Mouse (Mus musculus) large intestine, adult 2 months (tissue): ENCODE measurements around the gene Dot1l. TPM values are rescaled to one million over a fixed set of nuclear protein-coding genes. Genes with fewer than 3 reads are reported as not detected.

Experiments used
- DNase-seq: peaks from one replicate; pipeline ENCODE4 v3.0.0-alpha.2; 2012; ENCODE audit warnings: low read depth, low spot score
- WGBS: fragments of 180-500 bp; shearing (Covaris S2); methylation state at CpG from one replicate; pipeline ENCODE4 v1.1.7; 2018; 5-methylcytosine and 5-hydroxymethylcytosine counted together
- polyA plus RNA-seq: library from polyadenylated mRNA; depleted of rRNA; stranded (reverse); fragments of >200 nt; gene quantifications from 2 replicates; pipeline ENCODE4 v1.2.3, GENCODE M21; 2012; rRNA removed

Dot1l gene
- 20.0 and 29.6 TPM in 2 replicates for polyA plus RNA-seq

DNA sequence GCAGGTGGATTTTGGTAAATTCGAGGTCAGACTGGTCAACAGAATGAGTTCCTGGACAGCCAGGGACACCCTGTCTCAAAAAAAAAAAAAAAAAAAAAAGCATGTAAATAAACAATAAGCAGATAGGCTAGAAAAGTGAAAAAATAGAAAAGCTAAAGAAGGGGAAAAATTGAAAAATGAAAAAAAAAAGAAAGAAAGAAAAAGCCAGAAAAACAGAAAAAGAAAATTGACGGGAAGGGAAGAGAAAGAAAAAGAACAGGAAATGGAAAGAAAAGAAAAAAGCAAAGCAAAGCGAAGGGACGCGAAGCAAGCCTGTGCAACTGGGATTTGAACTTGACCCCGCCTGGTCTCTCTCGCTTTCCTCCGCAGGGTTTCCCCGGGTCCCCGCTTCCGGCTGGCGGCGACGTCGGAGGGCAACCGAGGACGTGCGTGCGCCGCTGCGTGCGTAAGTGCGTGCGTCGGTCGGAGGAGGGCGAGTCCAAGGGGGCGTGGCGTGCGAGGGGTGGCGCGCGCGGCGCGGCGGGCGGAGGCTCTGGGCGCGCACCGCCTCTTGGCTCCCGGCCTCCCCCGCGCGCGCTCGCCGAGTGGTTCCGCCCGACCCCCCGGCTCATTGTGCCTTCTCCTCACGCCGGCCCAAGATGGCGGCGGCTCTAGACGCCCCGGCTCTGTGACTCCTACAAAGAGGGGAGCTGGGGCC lies at the start of gene Dot1l:
Gene Dot1l (plus strand): TSS at position 613 of the 697 bp plus-strand sequence.
- WGBS, result under 1% methylated on average over 57 of the region's 57 CpGs

DNA sequence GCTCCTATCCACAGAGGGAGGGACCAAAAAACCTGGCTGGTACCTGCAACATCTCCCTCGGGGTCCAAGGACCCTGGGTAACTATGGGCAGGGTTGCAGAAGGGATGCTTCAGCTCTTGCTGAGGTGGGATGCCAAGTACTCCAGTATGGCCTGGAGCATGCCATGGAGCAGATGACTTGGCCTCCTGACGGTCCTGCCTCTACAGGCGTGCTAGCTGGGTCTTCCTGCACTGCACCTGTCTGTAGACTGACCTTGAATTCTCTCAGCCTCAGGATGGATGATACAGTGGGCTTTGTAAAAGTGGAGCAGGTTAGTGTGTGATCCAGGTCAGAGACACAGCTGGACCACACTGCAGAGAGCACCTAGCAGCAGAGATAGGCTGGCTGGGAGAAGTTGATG lies 49.5 kb upstream of the Dot1l start:
- no peak for DNase-seq
- WGBS, result 71% methylated on average over 3 of the region's 3 CpGs

More for the DNA sequence above, at the start of gene Dot1l:
- DNase-seq, result no peak

DNA sequence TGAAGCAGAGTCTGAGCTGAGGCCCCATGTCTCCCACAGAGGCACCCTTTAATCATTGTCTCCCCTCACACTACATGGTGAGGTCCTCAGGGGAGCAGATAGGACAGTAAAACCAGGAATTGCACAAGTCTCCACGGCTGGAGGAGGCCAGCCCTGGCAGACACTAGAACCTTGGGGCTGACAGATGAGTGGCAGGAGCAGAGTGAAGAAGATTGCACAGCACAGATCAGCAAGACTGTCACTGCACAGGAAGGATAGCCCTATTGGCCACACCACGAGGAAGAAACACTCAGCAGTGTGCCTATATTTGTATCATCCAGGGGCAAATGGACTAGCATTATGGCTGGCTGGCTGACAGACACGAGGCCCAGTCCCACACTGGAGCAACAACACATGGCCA lies 44.2 kb upstream of the Dot1l start:
- DNase-seq, result no peak
- WGBS, result 56% methylated on average over 3 of the region's 3 CpGs

DNA sequence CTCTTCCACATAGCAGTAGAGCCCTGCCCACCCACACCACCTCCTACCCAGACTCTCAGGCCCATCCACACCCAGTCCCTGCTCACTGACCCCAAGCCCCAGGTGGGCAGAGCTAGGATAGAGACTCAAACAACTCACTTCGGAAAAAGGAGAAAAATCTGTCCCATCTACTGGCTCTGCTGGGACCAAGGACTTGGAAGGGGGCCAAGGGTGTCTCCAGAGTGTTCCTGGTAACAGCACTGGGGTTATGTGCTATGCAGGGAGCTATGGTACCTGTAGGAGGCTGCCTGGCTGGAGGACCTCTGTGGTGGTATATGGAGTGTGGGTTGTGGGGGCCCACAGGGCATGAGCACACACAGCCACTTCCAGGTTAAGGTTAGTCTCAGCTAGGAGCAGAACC lies 37.7 kb upstream of the Dot1l start:
- no peak for DNase-seq
- 50% methylated on average over 1 of the region's 1 CpGs for WGBS

DNA sequence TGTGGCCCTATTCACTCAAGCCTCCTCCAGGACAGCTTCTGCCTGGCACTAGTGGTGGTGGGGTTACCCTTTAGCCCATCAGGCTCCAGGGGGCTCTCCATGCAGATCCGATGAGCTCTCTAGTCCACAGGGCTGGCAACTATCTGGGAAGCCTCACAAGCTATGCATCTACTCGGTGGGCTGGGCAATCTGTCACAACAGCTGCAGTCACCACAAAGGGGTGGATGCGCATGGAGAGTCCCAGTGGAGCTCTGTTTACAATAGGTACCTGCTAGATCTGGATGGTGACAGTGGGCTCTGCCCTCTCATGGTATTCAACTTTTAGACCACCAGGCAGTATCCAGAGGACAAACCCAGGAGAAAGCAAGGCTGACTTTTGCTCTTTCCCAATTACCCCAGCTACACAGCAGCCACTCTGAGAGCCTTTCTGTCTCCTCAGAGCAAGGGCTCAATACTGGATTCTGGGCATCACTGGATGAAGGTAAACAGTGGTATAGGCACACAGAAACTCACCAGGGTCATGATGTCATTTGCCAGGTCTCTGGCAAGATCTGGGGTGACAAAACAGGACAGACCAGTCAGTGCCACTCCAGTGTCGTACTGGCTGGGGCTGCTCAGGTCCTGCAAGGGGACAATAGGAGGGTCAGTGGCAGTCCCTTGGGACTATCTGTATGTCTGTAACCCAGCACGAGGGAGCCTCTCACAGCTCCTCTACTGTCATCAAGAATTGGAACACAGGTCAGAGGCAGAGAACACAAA lies 27.5 kb upstream of the Dot1l start:
- DNase-seq, result no peak
- 85% methylated on average over 5 of the region's 5 CpGs for WGBS

DNA sequence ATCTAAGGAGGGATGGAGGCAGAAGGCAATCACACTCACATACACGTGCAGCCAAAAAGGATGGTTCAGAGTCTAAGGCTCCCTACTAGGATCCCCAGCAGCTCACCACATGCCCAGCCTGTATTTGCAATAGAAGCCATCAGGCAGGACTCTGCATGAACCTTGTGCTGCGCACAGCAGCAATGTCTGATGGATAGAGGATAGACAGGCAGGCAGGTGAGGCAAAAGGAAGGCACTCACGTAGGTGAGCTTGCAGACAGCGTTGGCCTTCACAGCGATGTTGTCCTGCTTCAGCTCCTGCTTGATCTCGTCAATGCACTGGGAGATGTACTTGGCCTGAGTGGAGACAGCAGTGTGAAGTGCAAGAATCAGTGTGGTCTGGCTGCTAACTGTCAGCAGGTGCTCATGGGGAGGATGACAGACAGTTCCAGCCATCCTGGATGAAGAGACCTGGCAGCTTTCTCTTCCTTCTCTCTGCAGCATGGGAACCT lies 22.4 kb upstream of the Dot1l start:
- 90% methylated on average over 6 of the region's 6 CpGs for WGBS

DNA sequence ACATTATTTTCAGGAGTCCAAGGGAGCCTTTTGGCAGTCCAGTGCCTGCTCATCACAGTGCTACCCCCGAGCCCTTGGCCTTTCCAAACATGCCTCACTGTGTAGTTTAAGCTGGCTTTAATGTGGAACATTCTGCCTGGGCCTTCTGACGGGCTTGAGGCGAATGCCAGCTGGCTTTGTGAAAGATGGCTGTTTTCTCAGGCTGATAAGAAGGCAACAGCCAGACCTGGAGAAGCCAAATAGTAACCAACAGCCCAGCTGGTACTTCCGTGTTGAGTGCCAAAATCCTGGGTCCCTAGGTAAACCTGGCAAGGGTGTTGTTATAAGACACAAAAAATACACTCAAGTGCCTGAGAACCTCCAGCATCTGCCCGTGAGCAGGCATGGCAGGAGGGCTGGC lies 18.3 kb upstream of the Dot1l start:
- DNase-seq, result no peak
- WGBS, result 20% methylated on average over 5 of the region's 5 CpGs

More for the DNA sequence above, 22.4 kb upstream of the Dot1l start:
- DNase-seq, result no peak

DNA sequence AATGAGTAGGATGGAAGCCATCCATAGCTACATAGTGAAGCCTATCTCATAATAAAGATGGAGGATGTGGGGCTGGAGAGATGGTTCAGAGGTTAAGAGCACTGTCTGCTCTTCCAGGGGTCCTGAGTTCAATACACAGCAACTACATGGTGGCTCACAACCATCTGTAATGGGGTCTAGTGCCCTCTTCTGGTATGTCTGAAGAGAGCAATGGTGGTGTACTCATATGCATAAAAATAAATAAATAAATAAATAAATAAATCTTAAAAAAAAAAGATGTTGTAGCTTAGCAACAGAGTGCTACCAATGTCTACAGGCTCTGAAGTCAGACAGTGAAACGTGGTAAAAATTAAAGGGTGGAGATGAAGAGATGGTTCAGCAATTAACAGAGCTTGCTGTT lies 16.3 kb upstream of the Dot1l start:
- WGBS, result 55% methylated on average over 1 of the region's 1 CpGs

DNA sequence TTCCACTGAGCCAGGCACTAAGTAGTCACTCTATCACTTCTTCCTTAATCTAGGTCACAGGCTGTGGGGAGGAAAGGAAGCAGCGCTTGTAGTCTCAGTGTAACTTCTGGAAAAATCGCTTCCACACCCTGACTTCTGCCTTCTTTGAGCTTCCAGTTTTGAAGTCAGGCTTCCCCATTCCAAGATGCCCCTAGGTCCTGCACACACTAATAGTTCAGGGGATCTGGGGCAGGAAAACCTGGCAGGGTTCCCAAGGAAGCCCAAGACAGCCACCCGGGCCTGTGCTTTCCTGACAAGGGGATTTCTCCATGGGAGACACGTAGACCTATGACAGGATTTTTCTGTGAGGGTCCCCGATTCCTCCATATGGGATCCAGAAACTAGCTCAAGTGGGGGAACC lies 13.9 kb upstream of the Dot1l start:
- no peak for DNase-seq
- 2% methylated on average over 5 of the region's 5 CpGs for WGBS

More for the DNA sequence above, 16.3 kb upstream of the Dot1l start:
- no peak for DNase-seq

DNA sequence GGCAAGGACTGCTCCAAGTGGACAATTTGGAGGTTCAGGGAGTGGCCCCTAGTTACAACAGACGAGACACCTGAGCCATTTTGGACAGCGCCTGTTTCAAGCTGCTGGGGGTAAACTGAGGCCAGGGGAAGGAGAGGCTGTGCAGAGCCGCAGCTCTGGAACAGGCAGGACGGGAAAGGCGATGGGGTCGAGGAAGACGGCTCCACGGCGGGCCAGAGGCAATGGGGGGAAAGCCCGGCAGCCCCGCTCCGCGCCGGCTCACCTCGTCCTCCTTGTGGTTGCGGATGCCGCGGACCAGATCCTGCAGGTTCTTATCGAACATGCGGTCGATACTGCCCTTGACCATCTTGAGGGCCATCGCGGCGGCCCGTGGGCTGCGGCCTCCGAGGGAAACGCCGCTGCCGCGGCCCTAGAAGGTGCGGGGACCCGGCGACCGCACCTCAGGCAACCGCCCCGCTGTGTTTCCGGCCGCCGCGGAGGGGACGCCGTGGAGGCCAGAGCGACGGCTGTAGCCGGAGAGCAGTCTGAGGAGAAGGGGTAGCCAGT lies 13.3 kb upstream of the Dot1l start:
- under 1% methylated on average over 46 of the region's 46 CpGs for WGBS
- DNase-seq, result no peak

DNA sequence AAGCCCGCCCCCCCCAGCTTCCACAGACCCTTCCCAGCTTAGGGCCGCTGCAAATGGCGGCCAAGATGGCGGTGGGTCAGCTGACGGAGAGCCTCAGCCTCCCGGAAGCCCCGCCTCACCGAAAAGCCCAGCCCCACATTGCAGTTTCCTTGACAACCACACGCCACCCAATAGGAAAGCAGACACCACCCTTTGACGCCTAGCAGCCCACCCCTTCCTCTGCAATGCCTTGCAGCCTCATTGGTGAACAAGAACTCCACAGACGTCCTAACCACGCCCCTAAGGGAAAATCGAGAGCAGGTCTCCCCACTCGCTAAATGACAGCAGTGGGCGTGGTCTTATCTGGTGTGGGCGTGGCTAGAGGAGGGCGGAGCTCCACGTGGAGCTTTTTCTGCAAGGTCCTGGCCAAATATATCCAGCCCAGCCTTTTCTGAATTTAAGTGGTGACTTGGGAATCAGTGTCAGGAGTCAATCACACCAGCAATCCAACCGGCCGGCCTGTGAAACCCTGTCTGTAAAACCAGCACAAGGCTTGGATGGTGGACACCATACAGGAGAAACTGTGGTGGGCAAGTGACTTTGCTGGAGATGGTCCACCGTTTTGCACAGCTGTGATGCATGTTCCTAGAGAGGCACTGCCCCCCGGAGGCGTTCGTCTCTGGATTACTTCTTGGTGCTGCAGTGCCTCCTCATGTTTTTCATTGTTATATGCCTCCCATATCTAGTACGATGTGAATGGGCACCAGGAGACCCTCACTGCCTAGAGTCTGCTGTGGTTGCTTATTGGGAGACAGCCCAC lies 12.6 kb upstream of the Dot1l start, which contains the start of gene Ap3d1:
Gene Ap3d1 (minus strand): TSS at position 85 of the 799 bp plus-strand sequence.
- DNase-seq, result peak; percentile 99
- WGBS, result 2% methylated on average over 25 of the region's 25 CpGs

DNA sequence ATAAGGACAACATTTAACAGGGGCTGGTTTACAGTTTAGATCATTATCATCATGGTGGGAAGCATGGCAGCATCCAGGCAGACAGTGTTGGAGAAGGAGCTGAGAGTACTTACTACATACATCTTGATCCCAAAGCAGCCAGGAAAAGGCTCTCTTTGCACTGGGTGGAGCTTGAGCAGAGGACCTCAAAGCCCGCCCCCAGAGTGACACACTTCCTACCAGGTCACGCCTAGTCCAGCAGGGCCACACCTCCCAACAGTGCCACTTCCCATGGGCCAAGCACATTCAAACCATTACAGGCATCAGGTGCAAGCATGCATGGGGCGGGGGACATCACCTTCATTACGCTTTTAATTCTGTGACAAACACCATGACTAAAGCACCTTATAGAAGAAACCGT lies 10.7 kb upstream of the Dot1l start:
- WGBS, result 27% methylated on average over 5 of the region's 5 CpGs
- no peak for DNase-seq

DNA sequence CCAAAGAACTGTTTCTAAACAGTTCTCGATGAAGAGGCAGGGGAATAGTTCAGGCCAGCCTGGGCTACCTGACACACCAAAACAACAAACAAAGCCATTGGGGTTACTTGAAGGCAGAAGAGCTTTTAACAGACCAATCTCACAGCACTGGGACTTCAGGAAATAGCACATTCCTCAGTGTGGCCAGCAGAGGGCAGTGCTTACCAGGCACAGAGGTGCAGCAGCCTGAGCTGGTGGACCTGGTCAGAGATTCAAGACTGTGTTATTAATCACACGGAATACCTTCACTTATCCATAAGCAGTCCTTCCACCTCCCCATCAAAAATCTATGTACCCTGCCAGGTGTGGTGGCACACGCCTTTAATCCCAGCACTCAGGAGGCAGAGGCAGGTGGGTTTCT lies 7.6 kb upstream of the Dot1l start:
- 13% methylated on average over 3 of the region's 3 CpGs for WGBS
- no peak for DNase-seq

DNA sequence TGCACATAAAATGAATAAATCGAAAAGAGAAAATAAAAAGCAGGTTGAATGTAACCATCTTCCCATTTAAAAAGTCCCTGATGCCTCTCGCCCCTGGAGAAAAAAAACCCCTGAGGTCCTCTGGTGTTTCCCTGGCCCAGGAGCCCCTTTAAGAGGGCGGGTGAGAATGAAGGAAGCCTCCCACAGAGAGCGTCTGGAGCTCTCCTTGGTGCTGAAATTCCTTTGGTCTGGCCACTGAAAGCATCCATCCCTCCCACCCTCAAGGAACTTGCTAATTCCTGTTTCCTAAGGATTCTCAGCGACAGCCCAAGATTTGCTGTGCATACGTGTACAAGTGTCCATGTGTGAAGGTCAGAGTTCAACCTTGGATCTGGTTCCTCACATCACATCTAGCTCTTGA lies 6.4 kb upstream of the Dot1l start:
- WGBS, result 8% methylated on average over 6 of the region's 6 CpGs
- no peak for DNase-seq

DNA sequence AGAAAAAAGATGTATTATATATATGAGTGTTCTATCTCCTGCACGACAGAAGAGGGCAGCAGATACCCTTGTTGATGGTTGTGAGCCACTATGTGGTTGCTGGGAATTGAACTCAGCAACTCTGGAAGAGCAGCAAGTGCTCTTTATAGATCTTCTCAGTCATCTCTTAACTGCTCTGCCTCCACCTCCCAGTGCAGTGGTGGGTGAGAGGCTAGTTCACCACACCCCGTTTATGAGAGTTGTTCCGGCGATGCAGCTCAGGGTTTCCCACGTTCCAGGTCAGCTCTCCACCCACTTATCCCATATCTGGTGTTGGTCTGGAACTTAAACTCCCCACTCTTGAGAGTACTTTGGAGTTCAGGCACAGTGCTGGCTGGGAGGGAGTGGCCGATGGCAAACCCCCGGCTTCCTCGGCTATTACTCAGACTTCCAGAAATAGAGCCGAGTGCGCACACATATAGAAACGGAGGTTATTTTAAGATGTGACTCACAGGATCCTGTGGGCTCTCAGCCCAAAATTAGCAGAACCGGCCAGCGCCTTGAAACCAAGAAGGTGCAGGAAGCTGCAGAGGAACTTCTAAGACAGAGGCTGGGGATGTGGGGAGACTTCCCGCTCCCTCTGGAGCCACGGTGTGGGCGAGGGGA lies 3.7 kb upstream of the Dot1l start:
- no peak for DNase-seq
- WGBS, result 2% methylated on average over 16 of the region's 16 CpGs

DNA sequence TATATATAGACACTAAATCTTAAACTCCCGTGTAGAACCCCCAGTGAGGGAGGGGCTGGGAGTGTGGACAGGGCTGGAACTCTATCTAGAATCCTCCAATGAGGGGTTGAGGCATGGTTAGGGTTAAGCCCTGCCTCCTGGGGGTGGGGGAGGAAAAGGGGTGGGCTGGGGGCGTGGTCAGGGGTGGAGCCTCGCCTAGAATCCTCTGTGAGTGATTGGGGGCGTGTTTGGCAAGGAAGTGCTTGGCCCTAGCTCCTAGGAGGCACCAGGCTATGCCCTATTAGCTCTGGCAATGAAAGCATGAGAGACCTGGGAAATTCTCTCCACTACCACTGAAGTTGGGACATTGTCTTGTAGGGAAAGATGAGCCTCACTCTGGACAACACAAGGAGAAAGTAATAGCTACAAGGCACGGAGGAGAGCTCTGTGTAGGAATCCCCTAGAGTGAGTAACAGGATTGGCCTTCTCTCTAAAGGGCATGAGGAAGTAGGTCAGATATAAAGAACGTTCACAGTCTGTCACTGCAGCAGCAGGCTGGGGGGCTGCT lies 2.9 kb upstream of the Dot1l start:
- DNase-seq, result no peak
- WGBS, result 3% methylated on average over 6 of the region's 6 CpGs

DNA sequence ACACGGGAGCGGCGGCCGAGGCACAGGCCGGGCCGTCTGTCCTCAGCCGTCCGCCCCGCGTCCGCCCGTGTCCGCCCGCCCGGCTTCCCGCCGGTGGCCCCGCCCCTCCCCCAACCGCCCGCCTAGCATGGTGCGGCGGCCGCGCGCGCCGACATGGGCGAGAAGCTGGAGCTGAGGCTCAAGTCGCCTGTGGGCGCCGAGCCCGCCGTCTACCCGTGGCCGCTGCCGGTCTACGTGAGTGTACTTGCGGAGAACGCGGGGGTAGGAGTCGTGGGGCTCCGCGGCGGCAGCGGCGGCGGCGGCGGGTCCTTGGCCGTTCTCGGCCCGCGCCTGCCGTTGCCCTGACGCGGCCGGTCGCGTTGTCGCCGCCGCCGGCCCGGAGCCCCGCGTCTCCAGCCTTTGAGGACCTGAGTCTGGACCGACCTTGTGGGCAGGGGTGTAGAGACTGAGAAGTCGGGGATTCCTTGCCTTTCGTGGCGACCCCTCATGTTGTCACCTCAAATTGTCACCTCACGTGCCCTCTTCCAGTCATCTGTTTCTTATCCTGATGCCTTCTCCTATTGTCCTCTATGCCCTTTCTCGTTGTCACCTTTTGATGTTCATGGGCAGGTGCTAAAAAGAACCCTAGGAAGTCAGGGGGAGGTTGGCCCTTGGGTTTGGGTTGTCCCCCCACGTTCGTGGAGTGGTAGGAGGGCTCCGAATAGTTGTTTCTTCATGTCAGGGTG lies 447 bp downstream of the Dot1l start:
- under 1% methylated on average over 75 of the region's 75 CpGs for WGBS
- DNase-seq, result no peak

DNA sequence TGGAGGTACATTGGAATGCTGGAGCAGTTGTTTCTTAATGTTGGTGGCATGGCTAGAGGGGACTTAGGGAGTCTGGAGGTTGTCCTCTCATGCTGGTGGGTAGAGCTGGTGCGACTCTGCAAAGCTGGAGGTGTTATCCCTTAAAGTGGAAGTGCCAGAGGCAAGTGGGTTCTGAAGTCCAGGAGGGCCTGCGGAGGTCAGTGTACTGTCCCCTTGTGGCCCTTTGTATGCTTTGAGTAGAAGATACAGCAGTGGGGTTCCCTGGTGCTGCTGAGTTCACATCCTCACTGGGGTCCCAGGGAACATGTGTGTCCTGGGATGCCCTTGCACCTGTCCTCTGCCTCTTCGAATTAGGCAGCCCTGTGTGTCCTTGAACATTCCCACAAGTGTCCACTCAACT lies 1.1 kb downstream of the Dot1l start:
- 10% methylated on average over 3 of the region's 3 CpGs for WGBS
- DNase-seq, result no peak

DNA sequence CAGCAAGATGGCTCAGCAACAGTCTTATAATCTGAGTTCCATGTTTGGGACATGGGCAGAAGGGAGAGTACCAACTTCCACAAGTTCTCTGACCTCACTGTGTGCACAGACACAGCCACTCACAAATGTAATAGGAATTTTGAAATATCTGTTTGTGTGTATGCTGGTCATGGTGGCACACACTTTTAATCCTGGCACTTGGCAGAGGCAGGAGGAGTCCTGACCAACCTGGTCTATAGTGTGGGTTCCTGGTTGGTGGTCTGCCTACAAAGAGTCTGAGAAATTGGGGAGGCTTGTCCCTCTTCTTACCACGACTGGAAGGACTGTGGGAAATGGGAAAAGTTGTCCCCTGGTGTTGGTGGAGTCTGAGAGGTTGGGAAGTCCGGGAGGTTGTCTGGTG lies 1.5 kb downstream of the Dot1l start:
- WGBS, result 38% methylated on average over 2 of the region's 2 CpGs
- DNase-seq, result no peak
